Mouse (Mus musculus) erythroid progenitor cell, adult 5-6 weeks (primary cell): Measurements from ENCODE around the gene Tpmt. TPM values are rescaled to one million over a fixed set of nuclear protein-coding genes. Genes with fewer than 3 reads are reported as not detected.

Source experiments
- ATAC-seq: replicated peaks from 2 replicates; pipeline ENCODE4 v1.8.0; 2016; ENCODE audit warnings: moderate number of reproducible peaks, mild to moderate bottlenecking, moderate TSS enrichment, inconsistent platforms; ENCODE audit not compliant: poor library complexity, low FRiP score, severe bottlenecking
- total RNA-seq, 2 experiments: library from RNA; stranded (forward) in 1 of 2; stranded (reverse) in 1 of 2; fragments of 150-400 nt in 1 of 2; fragments of 186-747, 209-891 nt in 1 of 2; gene quantifications; 2 replicates each; pipeline versions ENCODE4 v1.2.3 to v1.2.4; 2015 to 2017; ENCODE audit warnings: low replicate concordance in 2 of 2

The Tpmt gene
- total RNA-seq (2015; ENCODE audit: low replicate concordance) (21.4 TPM in 1 of 2 replicates, not detected in the other), total RNA-seq (2017; ENCODE audit: low replicate concordance) (0.15 TPM in 1 of 2 replicates, not detected in the other)

- ATAC-seq = no peak
Observed at GRCm38 (mm10) chr13:47044617-47044947, at the start of gene Tpmt. Gene Tpmt, minus strand, starts transcription at chr13:47044737.

- no peak for ATAC-seq
Observed at GRCm38 (mm10) chr13:47093791-47094190, 49.3 kb upstream of the Tpmt start.

- ATAC-seq = no peak
Observed at GRCm38 (mm10) chr13:47089271-47089670, 44.7 kb upstream of the Tpmt start.

GRCm38 (mm10) chr13:47088433-47088832, 43.9 kb upstream of the Tpmt start:
- no peak for ATAC-seq

GRCm38 (mm10) chr13:47080905-47081505, 36.5 kb upstream of the Tpmt start:
- 0 out of 2 replicates have a peak, but pooled peaks have one; percentile 56 for ATAC-seq

GRCm38 (mm10) chr13:47078799-47079198, 34.3 kb upstream of the Tpmt start:
- ATAC-seq = no peak

GRCm38 (mm10) chr13:47077367-47077766, 32.8 kb upstream of the Tpmt start:
- no peak for ATAC-seq

GRCm38 (mm10) chr13:47076156-47076555, 31.6 kb upstream of the Tpmt start:
- ATAC-seq = no peak

- ATAC-seq = no peak
Observed at GRCm38 (mm10) chr13:47072484-47072883, 27.9 kb upstream of the Tpmt start.

GRCm38 (mm10) chr13:47071871-47072270, 27.3 kb upstream of the Tpmt start:
- no peak for ATAC-seq

- no peak for ATAC-seq
Observed at GRCm38 (mm10) chr13:47070329-47071080, 26.0 kb upstream of the Tpmt start.

- no peak for ATAC-seq
Observed at GRCm38 (mm10) chr13:47067001-47067400, 22.5 kb upstream of the Tpmt start.

GRCm38 (mm10) chr13:47066516-47066915, 22.0 kb upstream of the Tpmt start:
- ATAC-seq = no peak

GRCm38 (mm10) chr13:47063985-47064760, 19.6 kb upstream of the Tpmt start:
- no peak for ATAC-seq

GRCm38 (mm10) chr13:47062756-47063155, 18.2 kb upstream of the Tpmt start:
- ATAC-seq = no peak

GRCm38 (mm10) chr13:47056781-47057180, 12.2 kb upstream of the Tpmt start:
- ATAC-seq = no peak

GRCm38 (mm10) chr13:47056126-47056525, 11.6 kb upstream of the Tpmt start:
- no peak for ATAC-seq

GRCm38 (mm10) chr13:47053971-47054370, 9.4 kb upstream of the Tpmt start:
- ATAC-seq = no peak

- no peak for ATAC-seq
Observed at GRCm38 (mm10) chr13:47050009-47050408, 5.5 kb upstream of the Tpmt start.

- ATAC-seq = no peak
Observed at GRCm38 (mm10) chr13:47047996-47048395, 3.5 kb upstream of the Tpmt start.
